Mouse (Mus musculus): ENCODE results near the gene Tfr2. TPM values are rescaled to one million over a fixed set of nuclear protein-coding genes. Genes with fewer than 3 reads are reported as not detected.

The Tfr2 gene
- polyA plus RNA-seq, 1 experiment from 2014 or later = 0.79 TPM

DNA sequence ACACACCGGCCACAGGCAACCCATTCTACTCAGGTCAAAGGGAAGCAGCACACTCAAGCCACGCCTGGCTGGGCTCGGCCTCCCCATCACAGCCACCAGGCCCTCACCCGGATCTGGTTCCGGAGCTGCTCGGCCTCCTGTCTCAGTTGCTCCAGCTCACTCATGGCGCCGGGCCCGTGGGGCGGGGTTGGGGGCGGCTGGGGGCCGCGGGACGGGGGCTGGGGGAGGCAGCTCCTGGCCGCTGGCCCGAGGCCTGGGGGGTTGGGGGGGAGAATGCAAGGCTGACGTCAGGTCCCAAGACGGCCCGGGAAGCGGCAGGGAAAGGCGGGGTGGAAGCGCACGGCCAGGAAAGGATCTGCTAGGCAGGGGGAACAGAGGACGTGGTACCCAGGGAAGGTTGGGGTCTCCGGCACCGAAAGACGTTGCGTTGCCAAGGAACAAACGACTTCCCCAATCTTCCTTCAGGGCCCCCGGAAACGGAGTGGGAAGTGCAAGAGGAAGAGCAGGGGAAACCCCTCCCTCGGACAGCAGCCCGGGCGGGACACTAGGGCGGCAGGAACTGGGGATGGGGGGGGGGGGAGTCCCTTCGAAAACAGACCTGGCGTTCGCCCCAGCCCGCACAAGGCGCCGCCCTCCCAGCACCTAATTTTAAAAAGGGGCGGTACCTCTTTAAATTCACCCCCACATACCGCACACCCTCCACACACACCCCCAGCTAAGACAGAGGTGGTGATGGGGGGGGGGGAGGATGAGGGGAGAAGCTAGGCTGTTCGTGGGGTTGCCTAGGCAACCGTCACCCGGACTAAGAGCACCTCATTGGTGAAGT lies 38.8 kb upstream of the Tfr2 start:
- 2% methylated on average over 40 of the region's 46 CpGs for WGBS
- DNase-seq (ENCODE audit: low spot score) = peak; percentile 65

DNA sequence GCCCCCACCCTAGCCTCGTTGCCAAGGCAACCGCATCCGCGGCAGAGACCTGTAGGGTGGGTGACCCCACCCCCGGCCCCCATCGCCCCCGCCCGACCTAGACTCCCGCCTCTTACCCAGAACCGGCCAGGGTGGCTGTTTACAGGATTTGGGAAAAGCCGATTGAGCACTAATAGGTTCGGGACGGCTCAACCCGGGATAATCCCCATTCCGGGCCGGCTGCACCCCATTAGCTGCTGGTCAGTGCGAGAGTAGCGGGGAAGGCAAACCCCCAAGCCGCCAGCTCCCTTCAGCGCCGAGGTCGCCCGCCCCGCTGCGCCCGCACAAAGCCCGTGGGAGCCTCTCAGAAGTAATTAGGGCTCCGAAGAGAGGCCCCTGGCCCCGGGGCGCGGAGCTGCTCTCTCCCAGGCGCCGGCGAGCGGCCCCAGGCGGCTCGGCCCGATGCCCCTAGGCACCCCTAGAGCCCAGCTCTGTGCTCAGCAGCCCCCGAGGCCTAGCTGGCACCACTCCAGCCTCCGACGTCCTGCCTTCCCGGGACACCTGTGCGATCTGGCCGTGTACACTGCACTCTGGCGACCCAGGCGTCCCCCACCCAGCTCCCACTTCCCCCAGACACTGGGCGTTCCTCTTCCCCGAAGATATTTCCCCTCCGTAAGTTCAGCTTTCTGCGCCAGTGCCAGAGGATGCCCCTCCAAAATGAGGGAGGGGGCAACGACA lies 38.1 kb upstream of the Tfr2 start:
- WGBS = under 1% methylated on average over 51 of the region's 51 CpGs
- no peaks in the 10 kb centered on the region for H3K27me3 ChIP-seq (ENCODE audit: low read depth, poor library complexity, severe bottlenecking)
- peaks cover 41% of the 10 kb centered on the region for H3K36me3 ChIP-seq
- peak overlapping the region; percentile 77 for H3K4me3 ChIP-seq
- H3K4me1 ChIP-seq = peaks cover 43% of the 10 kb centered on the region
- peak overlapping the region; percentile 97 for H3K27ac ChIP-seq
- no peaks in the 10 kb centered on the region for H3K9me3 ChIP-seq (replicated peaks)
- peak; percentile 82 for DNase-seq (ENCODE audit: low spot score)

More for the DNA sequence above, 38.8 kb upstream of the Tfr2 start:
- Histone ChIP-seq H3K9me3 (replicated peaks) (no peaks in the 10 kb centered on the region), H3K4me1 (peaks cover 48% of the 10 kb centered on the region), H3K4me3 (peak overlapping the region; percentile 77), H3K27me3 (ENCODE audit: low read depth, poor library complexity, severe bottlenecking) (no peaks in the 10 kb centered on the region), H3K36me3 (peaks cover 48% of the 10 kb centered on the region), H3K27ac (peak overlapping the region; percentile 97)

DNA sequence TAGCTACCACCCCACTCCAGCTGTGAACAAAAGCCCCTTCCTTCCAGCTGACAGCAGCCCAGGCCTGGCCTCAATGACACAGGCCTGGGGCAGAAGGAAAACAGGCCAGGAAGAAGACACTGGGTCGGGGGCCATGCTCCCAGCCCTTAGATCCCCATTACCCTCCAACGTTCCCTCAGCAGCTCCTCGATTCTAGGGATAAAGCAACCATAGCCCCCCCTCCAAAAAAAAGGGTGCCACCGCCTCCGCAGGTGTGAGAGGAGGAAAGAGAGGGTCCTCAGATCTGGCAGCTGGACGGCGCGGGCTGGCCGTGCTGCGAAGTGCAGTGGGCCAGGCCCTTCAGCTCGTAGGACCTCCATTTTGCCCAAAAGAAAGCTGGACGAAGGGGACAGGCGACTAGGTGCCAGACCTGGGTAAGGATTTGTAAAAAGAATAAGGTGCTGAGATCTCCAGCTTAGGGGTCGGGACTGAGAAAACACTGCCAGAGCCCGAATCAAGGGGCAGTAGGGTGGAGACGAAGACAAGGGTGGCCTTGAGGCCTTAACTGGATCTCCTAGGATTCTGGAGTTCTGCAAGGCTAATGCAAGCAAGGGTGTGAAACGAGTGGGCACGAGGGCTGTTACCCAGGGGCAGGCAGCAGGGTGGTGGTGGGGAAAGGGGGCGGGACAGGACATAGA lies 37.4 kb upstream of the Tfr2 start:
- WGBS = 1% methylated on average over 19 of the region's 19 CpGs
- peaks cover 34% of the 10 kb centered on the region for H3K36me3 ChIP-seq
- peak; percentile 60 for DNase-seq (ENCODE audit: low spot score)
- peak overlapping the region; percentile 77 for H3K4me3 ChIP-seq
- no peaks in the 10 kb centered on the region for H3K27me3 ChIP-seq (ENCODE audit: low read depth, poor library complexity, severe bottlenecking)
- H3K4me1 ChIP-seq = peaks cover 41% of the 10 kb centered on the region
- H3K27ac ChIP-seq = peak overlapping the region; percentile 97
- no peaks in the 10 kb centered on the region for H3K9me3 ChIP-seq (replicated peaks)

- no peak for DNase-seq (ENCODE audit: low spot score)
- Histone ChIP-seq H3K4me3 (peak overlapping the region; percentile 77), H3K4me1 (peaks cover 41% of the 10 kb centered on the region), H3K27ac (peak overlapping the region; percentile 97), H3K27me3 (ENCODE audit: low read depth, poor library complexity, severe bottlenecking) (no peaks in the 10 kb centered on the region), H3K36me3 (peaks cover 29% of the 10 kb centered on the region), H3K9me3 (replicated peaks) (no peaks in the 10 kb centered on the region)
- WGBS = under 1% methylated on average over 12 of the region's 12 CpGs
Observed at GRCm38 (mm10) chr5:137532808-137533116, 36.9 kb upstream of the Tfr2 start.

GRCm38 (mm10) chr5:137533117-137533827 lies 36.4 kb upstream of the Tfr2 start, which contains the start of the genes Epo and Gnb2:
TSS of gene Epo (minus strand) at chr5:137533242.
TSS of gene Gnb2 (minus strand) at chr5:137533510.
- peaks cover 24% of the 10 kb centered on the region for H3K36me3 ChIP-seq
- H3K4me1 ChIP-seq = peaks cover 41% of the 10 kb centered on the region
- no peaks in the 10 kb centered on the region for H3K9me3 ChIP-seq (replicated peaks)
- peak within 1 kb of the TSS; percentile 77 for H3K4me3 ChIP-seq
- DNase-seq (ENCODE audit: low spot score) = peak; percentile 99
- peak within 1 kb of the TSS; percentile 97 for H3K27ac ChIP-seq
- WGBS = under 1% methylated on average over 40 of the region's 40 CpGs
- no peaks in the 10 kb centered on the region for H3K27me3 ChIP-seq (ENCODE audit: low read depth, poor library complexity, severe bottlenecking)

DNA sequence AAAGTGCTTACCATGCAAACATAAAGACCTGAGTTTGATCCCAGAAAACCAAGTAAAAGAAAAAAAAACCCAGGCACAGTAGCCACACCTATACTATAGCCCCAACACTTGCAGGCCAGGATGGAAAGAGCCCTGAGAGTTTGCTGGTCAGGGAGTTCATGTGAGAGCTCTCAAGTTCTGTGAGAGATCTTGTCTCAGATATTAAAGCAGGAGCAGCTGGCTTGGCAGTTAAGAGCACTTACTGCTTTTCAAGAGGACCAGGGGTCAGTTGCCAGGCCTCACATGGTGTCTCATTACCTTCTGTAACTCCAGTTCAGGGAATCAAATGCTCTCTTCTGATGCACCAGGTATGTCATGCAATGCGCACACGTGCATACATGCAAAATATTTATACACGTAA lies 34.9 kb upstream of the Tfr2 start:
- peaks cover 31% of the 10 kb centered on the region for H3K4me1 ChIP-seq
- no peak for DNase-seq (ENCODE audit: low spot score)
- no peak overlapping the region for H3K27ac ChIP-seq
- no peaks in the 10 kb centered on the region for H3K9me3 ChIP-seq (replicated peaks)
- no peaks in the 10 kb centered on the region for H3K27me3 ChIP-seq (ENCODE audit: low read depth, poor library complexity, severe bottlenecking)
- H3K4me3 ChIP-seq = no peak overlapping the region
- WGBS = 95% methylated on average over 3 of the region's 3 CpGs
- peaks cover 9% of the 10 kb centered on the region for H3K36me3 ChIP-seq

- 86% methylated on average over 9 of the region's 9 CpGs for WGBS
Observed at GRCm38 (mm10) chr5:137535318-137535717, 34.3 kb upstream of the Tfr2 start.

GRCm38 (mm10) chr5:137537461-137537860 lies 32.2 kb upstream of the Tfr2 start:
- DNase-seq (ENCODE audit: low spot score) = no peak
- 67% methylated on average over 4 of the region's 4 CpGs for WGBS
- H3K36me3 ChIP-seq = no peaks in the 10 kb centered on the region

More at GRCm38 (mm10) chr5:137535318-137535717, 34.3 kb upstream of the Tfr2 start:
- DNase-seq (ENCODE audit: low spot score) = no peak
- Histone ChIP-seq H3K27ac (no peak overlapping the region), H3K27me3 (ENCODE audit: low read depth, poor library complexity, severe bottlenecking) (no peaks in the 10 kb centered on the region), H3K4me3 (no peak overlapping the region), H3K9me3 (replicated peaks) (no peaks in the 10 kb centered on the region), H3K4me1 (peaks cover 26% of the 10 kb centered on the region), H3K36me3 (0 out of 2 replicates have a peak, but pooled peaks cover 3% of the 10 kb centered on the region)

GRCm38 (mm10) chr5:137539291-137539801 lies 30.3 kb upstream of the Tfr2 start:
- Histone ChIP-seq H3K4me3 (no peak overlapping the region), H3K36me3 (no peaks in the 10 kb centered on the region)
- WGBS = 83% methylated on average over 7 of the region's 7 CpGs

More at GRCm38 (mm10) chr5:137537461-137537860, 32.2 kb upstream of the Tfr2 start:
- H3K27me3 ChIP-seq (ENCODE audit: low read depth, poor library complexity, severe bottlenecking) = no peaks in the 10 kb centered on the region
- H3K27ac ChIP-seq = no peak overlapping the region
- H3K9me3 ChIP-seq (replicated peaks) = no peaks in the 10 kb centered on the region
- peaks cover 5% of the 10 kb centered on the region for H3K4me1 ChIP-seq
- H3K4me3 ChIP-seq = no peak overlapping the region

GRCm38 (mm10) chr5:137540991-137541390 lies 28.6 kb upstream of the Tfr2 start:
- H3K4me1 ChIP-seq = no peaks in the 10 kb centered on the region
- no peaks in the 10 kb centered on the region for H3K9me3 ChIP-seq (replicated peaks)
- H3K4me3 ChIP-seq = no peak overlapping the region
- H3K27ac ChIP-seq = no peak overlapping the region
- 74% methylated on average over 6 of the region's 6 CpGs for WGBS
- no peak for DNase-seq (ENCODE audit: low spot score)
- H3K27me3 ChIP-seq (ENCODE audit: low read depth, poor library complexity, severe bottlenecking) = no peaks in the 10 kb centered on the region
- H3K36me3 ChIP-seq = no peaks in the 10 kb centered on the region

More at GRCm38 (mm10) chr5:137539291-137539801, 30.3 kb upstream of the Tfr2 start:
- no peaks in the 10 kb centered on the region for H3K4me1 ChIP-seq
- DNase-seq (ENCODE audit: low spot score) = no peak
- H3K27ac ChIP-seq = no peak overlapping the region
- H3K9me3 ChIP-seq (replicated peaks) = no peaks in the 10 kb centered on the region
- no peaks in the 10 kb centered on the region for H3K27me3 ChIP-seq (ENCODE audit: low read depth, poor library complexity, severe bottlenecking)

DNA sequence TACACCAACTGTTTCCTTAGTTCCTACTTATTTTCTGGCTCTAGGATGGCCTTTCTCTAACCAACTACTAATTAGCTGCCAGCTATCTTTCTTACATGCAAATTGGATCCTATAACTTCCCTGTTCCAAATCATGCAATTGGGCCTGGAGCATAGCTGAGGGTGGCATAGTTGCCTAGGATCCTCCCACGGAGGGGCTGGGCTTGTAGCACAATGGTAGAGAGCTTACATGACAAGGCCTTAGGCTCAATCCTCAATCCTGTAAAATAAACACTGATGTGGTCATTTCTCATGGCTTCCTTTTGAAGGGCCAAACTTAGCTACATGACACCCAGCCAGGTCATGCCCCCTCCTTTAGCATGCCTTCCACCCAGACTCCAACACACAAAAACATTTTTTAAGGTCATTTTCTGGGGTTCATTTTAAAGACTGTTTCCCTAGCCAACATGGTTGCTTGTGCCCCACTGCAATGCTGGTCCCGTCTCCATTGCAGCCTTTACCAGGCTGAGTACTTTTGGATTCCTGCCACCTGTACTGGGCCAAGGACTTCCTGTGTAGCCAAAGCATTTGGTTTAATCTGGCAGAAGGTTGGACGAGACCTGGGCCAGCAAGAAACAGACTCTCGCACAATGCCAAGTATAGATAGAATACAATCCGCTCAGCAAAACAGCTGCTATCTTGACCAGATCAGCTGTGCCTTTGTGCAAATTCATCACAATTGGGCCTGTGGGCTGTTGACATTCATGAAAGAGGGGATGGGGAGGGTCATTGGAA lies 27.7 kb upstream of the Tfr2 start:
- Histone ChIP-seq H3K36me3 (no peaks in the 10 kb centered on the region), H3K4me3 (no peak overlapping the region), H3K4me1 (no peaks in the 10 kb centered on the region), H3K27me3 (ENCODE audit: low read depth, poor library complexity, severe bottlenecking) (no peaks in the 10 kb centered on the region), H3K27ac (no peak overlapping the region), H3K9me3 (replicated peaks) (no peaks in the 10 kb centered on the region)
- 88% methylated on average over 5 of the region's 5 CpGs for WGBS
- no peak for DNase-seq (ENCODE audit: low spot score)

All from limb, embryonic 10.5 days (tissue).